Mouse (Mus musculus) lung, adult 10 weeks (tissue): ENCODE measurements around the gene Zmat5. TPM values are rescaled to one million over a fixed set of nuclear protein-coding genes. Genes with fewer than 3 reads are reported as not detected.

Experiments used
- polyA plus RNA-seq: library from polyadenylated mRNA; stranded (reverse); fragments of 350-450 nt; fragmentation: Illumina TruSeq; extraction: RNeasy Lipid Tissue Mini Kit (QIAGEN cat#74804); gene quantifications from one replicate; pipeline ENCODE4 v1.2.3, GENCODE M21; 2014; ENCODE audit warnings: low read depth, low replicate concordance; ENCODE audit not compliant: insufficient read depth

Zmat5 gene
- polyA plus RNA-seq = 63.5 TPM

GRCm38 (mm10) chr11:4704072-4704964, at the start of gene Zmat5, which contains the start of gene Uqcr10:
Zmat5 (plus strand) TSS chr11:4704678.
Uqcr10 (minus strand) TSS chr11:4704342.

GRCm38 (mm10) chr11:4746733-4747132, 42.3 kb downstream of the Zmat5 start, which contains the start of gene Cabp7:
Cabp7 (minus strand) TSS chr11:4746778.

Other genes starting within 250 kb of the Zmat5 start
- gene Mtmr3, start 109.8 kb upstream of the Zmat5 start, polyA plus RNA-seq = 23.1 TPM
- gene Gm11032, start 84.6 kb upstream of the Zmat5 start, polyA plus RNA-seq = not detected
- 21.7 TPM for gene Ascc2, start 66.9 kb upstream of the Zmat5 start, polyA plus RNA-seq
- 582 TPM for gene Uqcr10, start 336 bp upstream of the Zmat5 start, polyA plus RNA-seq
- not detected for gene Cabp7, start 42.1 kb downstream of the Zmat5 start, polyA plus RNA-seq
- gene Nf2, start 144.9 kb downstream of the Zmat5 start, polyA plus RNA-seq = 22.7 TPM
- gene Nipsnap1, start 169.3 kb downstream of the Zmat5 start, polyA plus RNA-seq = 9.7 TPM
- gene Thoc5, start 190.6 kb downstream of the Zmat5 start, polyA plus RNA-seq = 16.3 TPM
- 0.07 TPM for gene Nefh, start 243.4 kb downstream of the Zmat5 start, polyA plus RNA-seq